Mouse (Mus musculus): ENCODE data around the gene Spata31d1a. TPM values are rescaled to one million over a fixed set of nuclear protein-coding genes. Genes with fewer than 3 reads are reported as not detected.
"Not testable (repeated sequence)": the region's sequence is repeated elsewhere in the genome, so short reads cannot be mapped to it uniquely, and the experiment has no call there.

Spata31d1a gene
- polyA plus RNA-seq, 1 experiment from 2014 or later = not detected

GRCm38 (mm10) chr13:59703514-59703913 lies 6.6 kb downstream of the Spata31d1a start:
- DNase-seq (ENCODE audit: low spot score) = no peak

DNA sequence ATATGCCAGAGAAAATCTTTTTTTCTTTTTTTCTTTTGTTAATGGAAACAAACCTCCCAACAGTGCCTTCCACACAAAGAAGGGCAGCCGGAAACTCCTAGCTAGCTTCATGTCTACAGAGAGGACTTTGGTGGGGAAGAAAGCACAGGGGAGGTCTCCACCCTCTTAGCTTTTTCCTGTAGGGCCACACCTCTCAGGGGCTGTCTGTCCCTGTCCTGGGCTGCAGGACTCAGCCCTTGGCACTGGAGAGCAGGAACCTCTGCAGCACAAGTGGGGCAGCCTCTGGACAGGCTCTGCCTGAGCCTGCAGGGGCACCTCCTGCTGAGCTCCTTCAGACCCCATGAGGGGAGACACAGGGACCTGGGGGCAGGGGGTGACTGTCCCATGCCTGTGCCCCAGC lies 10.0 kb downstream of the Spata31d1a start:
- not testable (repeated sequence) for DNase-seq (ENCODE audit: low spot score)

GRCm38 (mm10) chr13:59699131-59699530 lies 11.0 kb downstream of the Spata31d1a start:
- no peak for DNase-seq (ENCODE audit: low spot score)

DNA sequence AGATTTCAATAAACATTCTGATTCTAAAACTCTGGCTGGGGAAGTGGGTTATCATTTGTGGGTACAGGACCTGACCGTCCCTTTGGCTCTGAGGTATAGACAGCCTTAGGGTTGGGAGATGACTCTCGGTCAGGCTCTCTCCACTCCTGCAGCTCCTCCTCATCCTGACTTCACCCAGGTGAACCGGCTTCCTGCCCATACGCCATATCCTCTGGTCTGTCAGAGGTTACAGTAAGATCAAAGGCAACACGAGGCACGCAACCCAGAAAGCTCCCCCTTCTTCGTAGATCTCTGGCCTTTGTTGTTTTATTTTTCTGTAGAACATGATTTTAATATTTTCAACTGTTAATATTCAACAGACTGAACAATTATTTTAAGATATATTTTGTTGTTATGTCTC lies 14.3 kb downstream of the Spata31d1a start:
- DNase-seq (ENCODE audit: low spot score) = peak; percentile 23

DNA sequence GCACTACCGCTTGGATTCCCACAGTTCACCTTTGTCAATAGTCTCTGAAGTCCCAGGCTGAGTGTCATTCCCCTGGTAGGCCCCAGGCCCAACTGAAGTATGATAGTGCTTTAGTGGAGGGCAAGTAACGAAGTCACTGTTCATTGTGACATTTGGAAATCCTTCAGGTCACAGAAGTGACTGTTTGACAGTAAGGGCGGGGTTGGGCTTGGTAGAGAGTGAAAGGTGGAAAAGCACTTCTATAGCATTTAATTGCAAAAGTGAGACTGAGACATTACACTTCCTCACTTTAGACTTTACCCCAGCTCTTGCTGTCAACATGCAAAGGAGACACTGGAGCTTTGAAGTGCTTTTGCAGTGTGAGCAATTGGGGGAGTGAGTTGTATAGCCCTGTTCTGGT lies 16.1 kb downstream of the Spata31d1a start, which contains the start of gene 4921517D22Rik:
TSS of gene 4921517D22Rik (minus strand) at position 101 of the 400 bp plus-strand sequence.
- DNase-seq (ENCODE audit: low spot score) = no peak

- no peak for DNase-seq (ENCODE audit: low spot score)
These were observed 18.7 kb downstream of the Spata31d1a start for GRCm38 (mm10) chr13:59691478-59691877.

DNA sequence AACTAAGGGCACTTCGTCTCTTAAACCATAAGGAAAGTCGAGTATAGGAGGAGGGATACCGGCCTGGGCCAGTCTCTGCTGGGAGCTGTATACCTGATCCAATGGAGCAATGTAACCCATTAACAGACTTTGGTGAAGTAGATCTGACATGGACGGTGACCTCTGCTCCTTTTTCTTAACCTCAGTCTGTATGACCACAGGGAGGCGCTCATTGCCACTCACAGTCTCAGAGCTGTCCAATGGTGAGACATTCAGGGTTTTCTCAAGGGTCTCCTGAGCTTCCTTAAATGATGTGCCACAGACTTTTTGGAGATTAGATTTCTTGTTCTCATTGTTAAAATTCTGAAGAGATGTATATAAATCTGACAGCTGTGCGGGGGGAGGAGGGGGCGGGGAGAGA lies 19.6 kb downstream of the Spata31d1a start:
- no peak for DNase-seq (ENCODE audit: low spot score)

DNA sequence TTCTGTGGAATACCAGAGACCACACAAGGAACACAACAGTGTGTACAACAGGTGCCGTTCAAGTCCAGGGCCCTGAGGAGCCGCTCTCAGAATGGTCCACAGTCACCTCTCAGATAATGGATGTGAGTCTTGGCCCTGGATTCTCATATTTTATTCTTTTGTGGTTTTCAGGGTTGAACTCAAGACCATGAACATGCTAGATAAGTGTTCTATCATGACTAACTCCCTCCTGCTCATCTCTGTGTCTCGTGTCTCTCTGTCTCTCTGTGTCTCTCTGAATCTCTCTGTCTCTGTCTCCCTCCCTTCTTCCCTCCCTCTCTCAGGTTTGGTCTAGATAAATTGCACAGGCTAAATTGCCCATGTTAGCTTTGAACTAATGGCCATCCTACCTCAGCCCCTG lies 20.3 kb downstream of the Spata31d1a start:
- DNase-seq (ENCODE audit: low spot score) = no peak

DNA sequence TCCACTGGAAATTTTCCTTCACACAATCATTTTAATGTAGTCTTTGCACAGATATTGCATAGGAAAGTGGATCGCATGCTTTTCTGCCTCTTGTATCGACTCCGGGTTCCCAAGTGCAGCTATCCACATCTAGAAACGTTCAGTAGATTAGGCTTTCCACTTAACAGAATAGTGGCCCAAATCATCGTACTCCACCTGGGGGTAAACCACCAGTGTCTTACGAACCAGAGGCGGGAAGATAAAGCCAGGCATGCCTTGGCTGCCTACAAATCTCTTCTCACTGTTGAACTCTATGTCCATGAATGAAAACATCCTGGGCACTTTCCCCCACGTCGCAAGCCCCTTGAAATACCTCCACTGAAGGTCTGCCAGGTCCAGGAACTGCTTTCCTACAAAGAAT lies 20.8 kb downstream of the Spata31d1a start:
- no peak for DNase-seq (ENCODE audit: low spot score)

- no peak for DNase-seq (ENCODE audit: low spot score)
These were observed 21.8 kb downstream of the Spata31d1a start for GRCm38 (mm10) chr13:59688338-59688770.

- no peak for DNase-seq (ENCODE audit: low spot score)
These were observed 24.9 kb downstream of the Spata31d1a start for GRCm38 (mm10) chr13:59685236-59685635.

DNA sequence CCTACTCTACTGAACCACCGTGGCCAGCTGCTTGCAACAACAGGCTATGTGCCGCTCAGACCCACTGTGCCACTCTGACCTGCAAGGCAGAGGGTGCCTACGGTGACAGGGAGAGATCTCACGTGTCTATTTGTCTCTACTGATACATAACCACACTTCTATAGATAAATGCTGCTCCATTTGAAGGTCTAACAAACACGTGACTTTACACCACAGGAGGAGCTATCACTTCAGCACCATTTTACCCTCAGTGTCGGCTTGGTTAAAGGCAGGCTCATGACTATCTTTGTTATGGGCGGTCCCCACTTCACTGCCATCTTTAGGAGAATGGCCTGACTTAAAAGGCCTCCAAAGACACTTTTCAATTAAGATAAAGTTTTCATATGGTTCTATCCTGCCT lies 27.5 kb downstream of the Spata31d1a start:
- peak; percentile 46 for DNase-seq (ENCODE audit: low spot score)

DNA sequence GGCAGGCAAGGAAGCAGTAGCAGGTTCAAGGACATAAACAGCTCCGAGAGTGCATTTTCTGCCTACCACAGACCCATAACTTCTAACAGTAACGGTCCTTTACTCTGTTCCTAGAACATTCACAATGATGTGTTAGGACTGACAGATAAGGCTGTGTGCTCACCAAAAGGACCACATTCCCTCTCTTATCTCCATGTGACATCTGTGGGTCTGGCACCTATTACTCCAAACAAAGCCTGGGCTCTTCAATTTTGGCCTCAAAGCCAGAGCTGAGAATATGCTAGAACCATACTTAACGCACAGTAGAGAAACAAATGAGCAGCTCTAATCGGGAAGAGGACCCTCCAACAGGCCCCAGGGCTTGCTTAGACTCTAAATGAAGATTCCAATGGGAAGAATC lies 30.2 kb downstream of the Spata31d1a start:
- DNase-seq (ENCODE audit: low spot score) = no peak

DNA sequence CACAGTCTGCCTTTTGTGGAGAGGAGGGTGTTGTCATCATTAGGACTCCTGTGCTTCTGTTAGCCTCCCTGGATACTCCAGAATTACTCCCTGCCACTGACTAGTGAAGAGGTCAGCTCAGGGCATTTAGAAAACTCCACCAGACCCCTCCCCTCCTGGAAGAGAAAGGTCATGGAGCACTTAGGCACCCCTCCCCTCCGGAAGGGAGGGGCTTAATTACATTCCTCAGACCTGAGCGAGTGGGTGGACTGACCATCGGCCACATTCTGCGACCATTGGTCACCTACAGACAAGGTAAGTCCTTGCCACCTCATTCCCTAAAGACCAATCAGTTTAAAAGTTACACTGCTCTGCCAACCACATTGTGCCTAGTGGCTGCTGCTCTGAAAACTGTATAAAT lies 30.8 kb downstream of the Spata31d1a start:
- no peak for DNase-seq (ENCODE audit: low spot score)

GRCm38 (mm10) chr13:59676316-59677229 lies 33.6 kb downstream of the Spata31d1a start:
- no peak for DNase-seq (ENCODE audit: low spot score)

DNA sequence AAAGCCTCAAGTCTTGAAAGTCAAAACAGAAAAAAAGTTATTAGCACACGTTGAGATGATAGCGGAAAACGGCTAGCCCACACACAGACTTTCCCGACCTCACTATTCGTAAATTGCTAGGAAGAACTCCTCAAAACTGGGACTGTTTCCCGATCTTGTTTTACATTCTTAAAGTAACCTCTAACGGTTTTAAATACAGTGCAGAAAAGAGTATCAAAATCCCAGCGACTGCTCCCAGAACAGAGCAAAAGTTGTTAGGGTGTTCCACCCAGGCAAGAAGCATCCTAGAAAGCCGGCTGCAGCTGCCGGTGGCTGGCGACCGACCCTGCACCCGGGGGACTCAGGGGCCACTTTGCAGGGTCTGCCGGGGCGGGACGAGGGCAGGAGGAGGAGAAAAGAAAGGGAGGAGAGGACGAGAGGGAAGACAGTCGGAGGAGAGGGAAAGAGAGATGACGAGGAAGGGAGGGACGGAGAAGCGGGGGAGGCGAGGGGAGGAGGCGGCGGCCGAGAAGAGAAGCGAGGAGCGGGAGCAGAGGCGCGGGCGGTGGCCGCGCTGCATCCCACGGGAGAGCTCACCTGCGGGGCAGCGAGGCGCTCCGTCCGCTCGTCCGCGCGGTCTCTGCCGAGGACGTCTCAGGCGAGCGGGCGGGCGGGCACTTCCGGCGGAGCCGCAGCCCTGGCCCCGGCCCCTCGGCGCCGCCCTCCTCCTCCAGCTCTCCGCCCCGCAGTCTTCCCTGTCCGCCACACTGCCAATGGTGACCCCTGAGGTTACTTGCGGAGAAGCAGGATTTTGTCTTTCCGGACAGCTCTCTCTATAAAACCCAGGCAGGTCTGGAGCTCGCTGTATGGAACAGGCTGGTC lies 34.7 kb downstream of the Spata31d1a start, which contains the start of gene Golm1:
TSS of gene Golm1 (minus strand) at position 661 of the 861 bp plus-strand sequence.
- DNase-seq (ENCODE audit: low spot score) = peak; percentile 10

DNA sequence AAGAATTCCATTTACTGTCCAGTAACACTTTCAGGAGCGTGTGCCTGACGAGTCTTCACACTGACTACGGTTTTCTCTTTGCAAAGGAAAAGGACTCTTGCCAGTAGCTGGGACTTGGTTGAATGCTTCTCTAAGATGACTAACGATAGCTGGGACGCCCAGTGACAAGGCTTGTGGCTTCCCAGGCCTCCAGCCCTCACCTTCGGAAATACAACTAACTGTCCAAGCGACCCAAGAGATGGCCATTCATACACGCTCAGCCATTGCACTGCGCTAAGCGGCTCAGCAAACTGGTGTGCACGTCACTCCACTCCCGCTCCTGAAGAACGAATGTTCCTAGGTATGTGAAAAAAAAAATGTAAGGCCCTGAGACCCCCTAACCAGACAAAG lies 35.4 kb downstream of the Spata31d1a start:
- no peak for DNase-seq (ENCODE audit: low spot score)

DNA sequence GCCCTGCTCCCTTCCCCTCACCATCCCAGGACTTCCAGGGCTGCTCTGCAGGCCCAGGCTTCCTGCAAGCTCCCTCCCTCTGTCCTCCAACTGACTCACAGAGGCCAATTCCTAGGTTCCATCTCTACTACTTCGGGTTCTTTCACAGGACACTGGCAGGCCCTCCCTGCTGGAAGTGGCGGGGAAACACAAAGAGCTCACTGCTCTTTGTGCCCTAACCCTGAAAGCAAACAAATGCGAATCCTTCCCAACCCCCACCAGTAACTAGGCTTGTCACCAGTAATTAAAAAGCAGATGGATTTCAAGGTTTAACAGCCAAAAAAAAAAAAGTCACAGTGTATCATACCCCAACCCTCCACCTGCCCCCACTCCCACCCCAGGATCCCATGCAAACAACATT lies 35.9 kb downstream of the Spata31d1a start:
- no peak for DNase-seq (ENCODE audit: low spot score)

DNA sequence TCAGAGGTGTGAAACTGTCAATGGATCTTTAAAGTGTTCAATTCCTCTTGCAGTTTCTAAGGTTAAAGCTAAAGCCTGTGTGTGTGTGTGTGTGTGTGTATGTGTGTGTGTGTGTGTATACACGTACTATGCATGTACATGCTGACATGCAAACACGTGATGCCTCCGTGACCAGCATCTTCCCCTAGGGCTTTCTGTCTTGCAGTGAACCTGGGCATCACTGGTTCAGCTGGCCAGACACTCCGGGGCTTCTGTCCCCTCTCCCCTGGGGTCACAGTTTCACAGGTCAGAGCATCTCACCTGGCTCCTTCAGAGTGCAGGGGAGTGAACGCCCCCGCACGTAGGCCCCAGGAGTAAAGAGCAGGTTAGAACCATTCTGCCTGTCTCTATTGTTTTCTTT lies 36.5 kb downstream of the Spata31d1a start:
- DNase-seq (ENCODE audit: low spot score) = no peak

DNA sequence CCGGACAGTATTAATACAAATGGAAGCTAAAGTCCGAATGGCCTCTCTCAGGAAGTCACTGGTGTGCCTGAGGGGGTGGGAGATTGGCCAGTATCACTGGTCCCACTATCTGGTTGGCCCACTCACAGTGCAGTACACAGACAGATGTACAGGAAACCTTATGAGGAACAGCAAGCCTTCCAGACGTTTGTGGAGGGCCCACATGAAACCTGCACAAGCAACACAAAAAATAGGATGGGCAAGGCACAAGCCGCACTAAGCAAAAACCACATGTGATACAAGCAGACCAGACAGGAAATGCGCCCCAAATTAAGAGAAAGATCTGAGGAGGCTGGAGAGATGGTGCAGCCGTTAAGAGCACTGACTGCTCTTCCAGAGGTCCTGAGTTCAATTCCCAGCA lies 37.9 kb downstream of the Spata31d1a start:
- peak; percentile 37 for DNase-seq (ENCODE audit: low spot score)

GRCm38 (mm10) chr13:59671521-59671920 lies 38.6 kb downstream of the Spata31d1a start:
- no peak for DNase-seq (ENCODE audit: low spot score)

GRCm38 (mm10) chr13:59669946-59670345 lies 40.2 kb downstream of the Spata31d1a start:
- DNase-seq (ENCODE audit: low spot score) = no peak

Data from thymus, postnatal 0 days (tissue).